Mouse (Mus musculus) embryonic fibroblast, embryonic 13.5 days (primary cell): ENCODE results near the gene Ldhd.
"Not testable (repeated sequence)": the region's sequence is repeated elsewhere in the genome, so short reads cannot be mapped to it uniquely, and the experiment has no call there.

Source experiments
- CTCF ChIP-seq: IDR thresholded peaks from 2 replicates; pipeline ENCODE4 v1.5.1; 2011; ENCODE audit warnings: mild to moderate bottlenecking, control low read depth, low read length, moderate library complexity, borderline replicate concordance; ENCODE audit not compliant: insufficient read depth
- POLR2A ChIP-seq: IDR thresholded peaks from 2 replicates; pipeline ENCODE4 v1.6.1; 2011; ENCODE audit warnings: low read depth, mild to moderate bottlenecking, control low read depth, low read length, moderate library complexity

DNA sequence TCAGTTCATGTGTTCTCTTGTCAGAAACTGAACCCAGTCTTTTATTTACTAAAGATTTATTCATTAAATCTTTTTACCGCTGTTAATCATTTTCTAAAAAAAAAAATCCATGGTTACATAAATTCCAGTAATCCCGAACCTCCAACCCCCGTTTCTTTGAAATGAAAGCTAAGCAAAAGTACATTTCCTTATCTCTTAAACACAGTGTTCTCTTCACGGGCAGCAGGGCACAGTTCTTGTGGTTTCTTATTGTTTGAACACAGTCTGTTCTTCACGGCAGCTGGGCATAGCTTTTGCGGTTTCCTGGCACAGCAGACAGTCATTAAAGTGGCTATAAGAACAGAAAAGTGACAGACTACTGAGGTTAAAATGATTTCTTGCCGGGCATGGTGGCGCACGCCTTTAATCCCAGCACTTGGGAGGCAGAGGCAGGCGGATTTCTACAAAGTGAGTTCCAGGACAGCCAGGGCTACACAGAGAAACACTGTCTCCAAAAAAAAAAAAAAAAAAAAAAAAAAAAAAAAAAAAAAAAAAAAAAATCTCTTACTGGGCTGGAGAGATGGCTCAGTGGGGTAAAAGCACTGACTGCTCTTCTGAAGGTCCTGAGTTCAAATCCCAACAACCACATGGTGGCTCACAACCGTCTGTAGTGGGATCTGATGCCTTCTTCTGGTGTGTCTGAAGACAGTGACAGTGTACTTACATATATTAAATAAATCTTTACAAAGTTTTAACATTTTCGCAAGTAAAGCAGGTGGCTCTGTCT is 14.3 kb upstream of the Ldhd start:
- TF ChIP-seq POLR2A, CTCF: not testable (repeated sequence)
